Mouse (Mus musculus) hindbrain, postnatal 0 days (tissue): ENCODE measurements around the gene Ttc23. TPM values are rescaled to one million over a fixed set of nuclear protein-coding genes. Genes with fewer than 3 reads are reported as not detected.

ENCODE experiments used
- ATAC-seq: fragments of 200-750 bp; cut with Nextera tagmentation; 2 replicates; pipeline ENCODE4 v1.8.0; 2017; ENCODE audit warnings: mild to moderate bottlenecking, moderate TSS enrichment, moderate library complexity
- DNase-seq: peaks from one replicate; pipeline ENCODE4 v3.0.0-alpha.2; 2015; ENCODE audit warnings: low spot score
- H3K27ac ChIP-seq: fragments of 300-500 bp; sonication (generic); 2 replicates; pipeline ENCODE4 v1.5.1; 2014; ENCODE audit warnings: mild to moderate bottlenecking
- H3K27me3 ChIP-seq: fragments of 300-500 bp; sonication (generic); 2 replicates; pipeline ENCODE4 v1.6.1; 2014; ENCODE audit warnings: low read length, mixed read lengths; ENCODE audit not compliant: insufficient read depth
- H3K36me3 ChIP-seq: fragments of 300-500 bp; sonication (generic); 2 replicates; pipeline ENCODE4 v1.6.1; 2014; ENCODE audit warnings: low read length, mixed read lengths; ENCODE audit not compliant: insufficient read depth
- H3K4me1 ChIP-seq: fragments of 300-500 bp; sonication (generic); 2 replicates; pipeline ENCODE4 v1.6.1; 2014; ENCODE audit warnings: antibody characterized with exemption, low read length, mixed read lengths; ENCODE audit not compliant: insufficient read depth
- H3K4me2 ChIP-seq: fragments of 300-500 bp; sonication (generic); 2 replicates; pipeline ENCODE4 v1.6.1; 2014; ENCODE audit warnings: low read depth, mild to moderate bottlenecking, low read length, moderate library complexity, mixed read lengths
- H3K4me3 ChIP-seq: fragments of 300-500 bp; sonication (generic); 2 replicates; pipeline ENCODE4 v1.5.1; 2014; ENCODE audit warnings: low read length
- H3K9ac ChIP-seq: fragments of 300-500 bp; sonication (generic); replicated peaks from 2 replicates; pipeline ENCODE4 v1.6.1; 2014; ENCODE audit warnings: mild to moderate bottlenecking, low read length, moderate library complexity, mixed read lengths
- H3K9me3 ChIP-seq: fragments of 300-500 bp; sonication (generic); 2 replicates; pipeline ENCODE4 v1.6.1; 2016; ENCODE audit warnings: low read length, mixed read lengths
- CTCF ChIP-seq: IDR thresholded peaks from 2 replicates; pipeline ENCODE4 v1.5.1; 2016; ENCODE audit warnings: antibody characterized with exemption, control low read depth, low read depth
- WGBS: fragments of 180-500 bp; shearing (Covaris S2); extraction: QIAGEN DNeasy Blood & Tissue Kit; methylation state at CpG from one replicate; pipeline ENCODE4 v1.1.7; 2014; 5-methylcytosine and 5-hydroxymethylcytosine counted together
- polyA plus RNA-seq: library from polyadenylated mRNA; unstranded; fragments of >200 nt; fragmentation: Nextera tagmentation; extraction: Ambion mirVana; gene quantifications from 2 replicates; pipeline ENCODE4 v1.2.1, GENCODE M21; 2015
- total RNA-seq: library from RNA; depleted of rRNA; stranded (reverse); fragments of >200 nt; gene quantifications from 2 replicates; pipeline ENCODE4 v1.2.3, GENCODE M21; 2014

The Ttc23 gene
- total and polyA plus RNA-seq, 2 experiments from 2014 or later, result 5.3 to 6.2 TPM

GRCm38 (mm10) chr7:67701252-67701914 lies 54.2 kb downstream of the Ttc23 start:
- no peak for TF ChIP-seq CTCF
- Histone ChIP-seq H3K4me2 (no peak overlapping the region), H3K36me3 (no peaks in the 10 kb centered on the region), H3K9me3 (no peaks in the 10 kb centered on the region), H3K9ac (no peak overlapping the region), H3K27me3 (no peaks in the 10 kb centered on the region), H3K4me1 (no peaks in the 10 kb centered on the region), H3K27ac (no peak overlapping the region), H3K4me3 (no peak overlapping the region)
- 58% methylated on average over 17 of the region's 17 CpGs for WGBS
- ATAC-seq, result no peak
- DNase-seq, result no peak

- no peaks in the 10 kb centered on the region for H3K9me3 ChIP-seq
- H3K4me3 ChIP-seq, result no peak overlapping the region
- no peaks in the 10 kb centered on the region for H3K36me3 ChIP-seq
- 0 out of 2 replicates have a peak overlapping the region, but pooled peaks have one; percentile 11 for H3K27ac ChIP-seq
- no peaks in the 10 kb centered on the region for H3K27me3 ChIP-seq
- TF ChIP-seq CTCF, result no peak
- no peak overlapping the region for H3K9ac ChIP-seq
- H3K4me2 ChIP-seq, result no peak overlapping the region
- ATAC-seq (peak; percentile 45; the same call in 1 of the 2 replicates), DNase-seq (no peak)
- WGBS, result 65% methylated on average over 6 of the region's 6 CpGs
- no peaks in the 10 kb centered on the region for H3K4me1 ChIP-seq
These were observed 61.0 kb downstream of the Ttc23 start for GRCm38 (mm10) chr7:67708160-67708559.

- ATAC-seq, result no peak
These were observed 63.0 kb downstream of the Ttc23 start for GRCm38 (mm10) chr7:67710216-67710615.

GRCm38 (mm10) chr7:67713820-67714510 lies 66.8 kb downstream of the Ttc23 start:
- Histone ChIP-seq H3K36me3 (no peaks in the 10 kb centered on the region), H3K9ac (no peak overlapping the region), H3K4me1 (peaks cover 11% of the 10 kb centered on the region), H3K4me2 (peak overlapping the region; percentile 8; the same call in 1 of the 2 replicates), H3K4me3 (no peak overlapping the region), H3K27me3 (no peaks in the 10 kb centered on the region), H3K9me3 (no peaks in the 10 kb centered on the region), H3K27ac (peak overlapping the region; percentile 60)
- DNase-seq (peak; percentile 85), ATAC-seq (peak; percentile 63)
- no peak for TF ChIP-seq CTCF
- WGBS, result 27% methylated on average over 19 of the region's 19 CpGs

More at GRCm38 (mm10) chr7:67710216-67710615, 63.0 kb downstream of the Ttc23 start:
- H3K27ac ChIP-seq, result no peak overlapping the region
- H3K4me3 ChIP-seq, result no peak overlapping the region
- no peaks in the 10 kb centered on the region for H3K36me3 ChIP-seq
- H3K4me1 ChIP-seq, result peaks cover 11% of the 10 kb centered on the region
- no peak overlapping the region for H3K9ac ChIP-seq
- 87% methylated on average over 7 of the region's 7 CpGs for WGBS
- TF ChIP-seq CTCF, result no peak
- no peak overlapping the region for H3K4me2 ChIP-seq
- no peak for DNase-seq
- H3K27me3 ChIP-seq, result no peaks in the 10 kb centered on the region
- H3K9me3 ChIP-seq, result no peaks in the 10 kb centered on the region

- H3K36me3 ChIP-seq, result no peaks in the 10 kb centered on the region
- TF ChIP-seq CTCF, result no peak
- 60% methylated on average over 7 of the region's 7 CpGs for WGBS
- no peak for ATAC-seq
- H3K4me2 ChIP-seq, result no peak overlapping the region
- H3K27me3 ChIP-seq, result no peaks in the 10 kb centered on the region
- H3K4me1 ChIP-seq, result peaks cover 11% of the 10 kb centered on the region
- no peak overlapping the region for H3K27ac ChIP-seq
- DNase-seq, result no peak
- no peaks in the 10 kb centered on the region for H3K9me3 ChIP-seq
- H3K9ac ChIP-seq, result no peak overlapping the region
- H3K4me3 ChIP-seq, result no peak overlapping the region
These were observed 68.0 kb downstream of the Ttc23 start for GRCm38 (mm10) chr7:67715176-67715575.

GRCm38 (mm10) chr7:67716213-67716878 lies 69.1 kb downstream of the Ttc23 start:
- DNase-seq, result no peak
- ATAC-seq, result 0 out of 2 replicates have a peak, but pooled peaks have one; percentile 25
- Histone ChIP-seq H3K9ac (no peak overlapping the region), H3K9me3 (no peaks in the 10 kb centered on the region), H3K27ac (no peak overlapping the region), H3K36me3 (no peaks in the 10 kb centered on the region), H3K4me2 (no peak overlapping the region), H3K4me3 (no peak overlapping the region), H3K4me1 (peaks cover 11% of the 10 kb centered on the region), H3K27me3 (no peaks in the 10 kb centered on the region)
- 51% methylated on average over 11 of the region's 11 CpGs for WGBS
- TF ChIP-seq CTCF, result no peak
